Mouse (Mus musculus) T-helper 1 cell (primary cell): ENCODE results near the gene Xylb.

Experiments used
- in situ Hi-C: fragments of 300-600 bp; cut with MboI, MseI; formaldehyde crosslinking; loops from one replicate; pipeline ENCODE4 v1.15.1; 2025; ENCODE audit warnings: high pct_unique_total_duplicates

Gene Xylb

DNA sequence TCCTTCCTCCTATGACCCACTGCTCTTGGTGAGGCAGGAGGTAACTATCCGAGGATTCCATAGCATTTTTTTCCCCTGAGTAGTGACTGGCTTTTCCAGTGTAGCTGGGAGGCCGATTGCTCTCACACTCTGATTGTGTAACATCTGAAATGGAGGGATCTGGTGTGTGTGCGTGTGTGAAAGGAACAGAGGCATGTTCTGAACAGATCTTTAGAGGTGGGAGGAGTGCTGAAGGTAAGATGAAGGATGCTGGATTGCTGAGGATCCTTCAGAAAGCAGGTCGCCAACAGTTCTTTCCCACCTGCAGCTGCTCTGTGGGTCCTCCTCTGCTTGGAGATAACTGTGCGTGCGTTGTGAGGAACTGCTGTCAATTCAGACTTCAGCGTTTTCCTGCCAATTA is 44.2 kb downstream of the Xylb start:
- in situ Hi-C loops = no loop called here

DNA sequence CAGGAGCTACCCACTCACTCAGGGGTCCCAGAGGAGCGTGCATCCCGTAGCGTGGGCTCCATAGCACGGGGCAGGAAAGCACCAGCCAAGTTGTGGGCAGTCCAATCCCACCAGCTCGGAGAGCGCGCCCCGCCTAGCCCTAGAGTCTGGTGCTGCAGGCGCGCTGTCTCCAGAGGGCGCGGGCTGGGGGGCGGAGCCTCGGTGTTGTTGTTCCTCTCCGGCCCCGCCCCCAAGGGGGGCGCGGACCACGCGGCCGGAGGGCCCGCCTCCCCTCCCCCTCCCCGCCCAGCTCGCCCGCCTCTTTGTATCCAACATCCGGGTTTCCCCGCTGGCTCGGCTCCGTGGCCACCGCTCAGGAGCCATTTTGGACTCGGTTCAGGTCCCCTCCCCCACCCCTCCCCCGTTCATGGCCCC is 44.6 kb downstream of the Xylb start, which contains the start of gene Acvr2b:
Acvr2b (plus strand) TSS at position 318 of the 414 bp plus-strand sequence.
- in situ Hi-C loops = no loop called here

DNA sequence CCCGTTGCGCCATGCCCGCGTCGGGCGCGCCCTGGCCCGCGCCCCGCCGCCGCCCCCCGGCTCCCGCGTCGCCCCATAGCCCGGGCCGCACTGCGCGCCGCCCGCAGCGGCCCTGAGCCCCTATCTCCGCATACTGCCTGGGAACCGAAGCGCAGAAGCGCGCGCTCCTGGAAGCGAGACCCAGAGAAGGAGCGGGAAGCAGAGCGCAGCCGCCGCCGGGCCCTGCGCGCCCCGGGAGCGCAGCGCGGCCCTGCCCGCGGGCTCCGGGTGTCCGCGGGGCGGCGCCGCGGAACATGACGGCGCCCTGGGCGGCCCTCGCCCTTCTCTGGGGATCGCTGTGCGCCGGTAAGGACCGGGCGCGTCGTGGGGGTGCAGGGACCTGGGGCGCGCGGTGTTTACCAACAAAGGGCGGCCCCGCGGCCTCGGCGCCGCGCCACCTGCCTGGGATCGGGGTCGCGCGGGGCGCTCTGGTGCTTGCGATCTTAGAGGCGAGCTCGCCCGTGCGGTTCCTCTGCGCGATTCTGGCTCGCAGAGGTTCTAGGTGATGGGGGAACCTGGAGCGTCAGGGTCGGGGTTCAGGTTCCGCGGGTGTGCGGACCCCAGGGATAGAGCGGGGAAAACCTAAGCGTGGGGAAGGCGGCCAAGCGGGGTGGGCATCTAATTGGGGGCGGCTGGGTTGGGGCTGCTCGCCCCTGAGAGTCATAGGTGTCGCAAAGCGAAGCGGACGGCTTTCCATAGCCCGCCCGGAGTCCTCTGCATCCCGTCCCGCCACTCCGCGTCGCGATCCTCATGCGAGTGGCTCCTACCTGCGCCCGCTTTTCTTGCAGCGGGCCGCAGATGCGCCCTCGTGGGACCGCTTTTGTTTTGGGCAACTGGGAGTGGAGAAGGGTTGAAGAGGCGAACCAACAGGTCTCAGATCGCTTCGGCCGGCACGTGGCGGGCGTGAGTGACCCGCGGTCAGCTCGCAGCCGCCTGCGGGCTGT is 45.4 kb downstream of the Xylb start:
- in situ Hi-C loops = no loop called here

DNA sequence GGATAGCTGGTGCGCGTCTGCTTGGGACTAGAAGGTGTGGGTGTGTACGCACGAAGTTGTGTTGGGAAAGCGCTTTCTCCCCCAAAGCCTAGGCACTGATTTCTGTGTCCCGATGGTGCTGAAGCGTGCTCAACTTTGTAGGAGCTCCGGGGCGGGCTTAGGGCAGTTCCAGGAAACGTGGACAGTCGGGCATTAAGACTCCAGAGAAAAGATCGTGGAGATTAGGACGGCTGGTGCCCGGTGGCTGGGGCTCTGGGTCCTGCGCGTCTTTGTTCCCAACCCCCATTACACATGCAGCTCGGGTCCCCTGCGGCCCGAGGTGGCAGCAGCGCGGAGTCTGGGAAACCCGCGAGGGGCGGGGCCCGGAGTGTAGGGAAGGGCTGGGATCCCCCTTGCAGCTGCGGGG is 46.1 kb downstream of the Xylb start:
- in situ Hi-C loops = no loop called here

DNA sequence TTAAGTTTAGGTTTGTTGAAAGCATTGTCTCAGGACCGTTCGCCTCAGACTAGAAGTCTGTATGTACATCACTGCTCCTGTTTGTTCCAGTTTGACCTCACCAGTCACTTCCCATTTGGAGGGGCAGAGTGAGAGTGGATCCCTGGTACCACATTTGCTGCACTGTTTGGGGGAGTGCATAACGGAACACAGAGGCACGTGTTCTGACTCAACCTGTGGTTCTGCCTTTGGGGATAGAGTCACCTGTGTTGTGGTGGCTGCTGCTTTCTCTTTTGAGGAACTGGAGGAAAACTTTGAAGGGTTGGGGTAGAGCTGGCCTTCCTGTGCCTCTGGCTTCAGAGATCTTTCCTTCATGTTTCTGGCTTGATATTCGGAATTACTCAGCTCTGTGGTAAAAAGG is 46.9 kb downstream of the Xylb start:
- in situ Hi-C loops = no loop called here

DNA sequence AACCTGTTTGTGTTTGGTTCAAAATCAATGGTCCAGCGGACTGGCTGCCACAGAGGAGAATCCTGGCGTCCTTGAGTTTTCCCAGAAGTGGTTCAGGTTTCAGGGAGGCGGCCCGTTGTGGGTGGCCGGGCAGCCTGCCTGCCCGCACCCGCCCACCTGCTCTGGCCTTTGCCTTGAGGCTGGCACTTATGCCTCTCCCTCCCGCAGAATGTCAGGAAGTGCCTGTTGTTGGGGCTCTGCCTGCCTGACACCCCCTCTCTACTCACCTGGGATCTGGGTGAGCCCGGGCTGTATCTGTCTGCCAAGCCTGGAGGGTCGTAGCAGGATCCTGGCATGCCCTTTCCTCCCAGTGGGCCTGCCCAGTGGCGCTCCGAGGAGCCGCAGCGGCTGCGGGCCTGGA is 50.7 kb downstream of the Xylb start:
- in situ Hi-C loops = no loop called here

DNA sequence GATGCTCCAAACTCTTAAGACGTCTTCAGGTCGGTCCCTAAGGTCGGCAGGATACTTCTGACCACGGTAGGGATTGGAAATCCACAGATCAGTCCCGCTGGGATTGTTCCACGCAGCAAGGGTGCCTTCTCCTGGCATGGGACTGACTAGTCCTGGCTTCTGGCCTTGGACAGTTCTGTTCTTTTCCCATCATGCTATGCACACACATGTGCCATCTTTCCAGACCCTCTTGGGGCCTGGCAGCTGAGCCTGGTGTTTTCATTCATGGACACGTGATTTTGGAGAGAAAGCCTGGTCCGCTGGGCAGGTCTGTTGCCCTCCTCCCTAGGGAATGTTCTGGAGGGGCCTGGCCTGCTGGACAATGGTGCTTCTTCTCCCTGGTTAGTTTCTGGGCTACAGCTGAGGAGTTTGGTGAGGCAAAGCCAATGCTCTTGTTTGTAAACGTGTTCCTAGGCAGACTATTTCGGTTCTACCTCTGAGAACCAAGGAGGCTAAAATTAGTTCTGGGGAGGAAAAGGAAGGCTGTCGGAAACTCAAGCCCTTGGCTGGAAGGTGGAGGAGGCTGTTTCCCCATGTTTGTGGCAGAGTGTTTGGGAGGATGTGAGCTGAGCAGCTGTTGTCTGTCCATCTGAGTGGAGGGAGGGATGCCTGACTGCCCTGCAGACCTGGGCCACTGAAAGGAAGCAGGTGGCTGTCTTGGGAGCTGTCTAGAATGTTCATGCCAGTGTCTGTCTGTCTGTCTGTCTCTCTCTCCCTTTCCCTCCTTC is 51.9 kb downstream of the Xylb start:
- in situ Hi-C loops = no loop called here

DNA sequence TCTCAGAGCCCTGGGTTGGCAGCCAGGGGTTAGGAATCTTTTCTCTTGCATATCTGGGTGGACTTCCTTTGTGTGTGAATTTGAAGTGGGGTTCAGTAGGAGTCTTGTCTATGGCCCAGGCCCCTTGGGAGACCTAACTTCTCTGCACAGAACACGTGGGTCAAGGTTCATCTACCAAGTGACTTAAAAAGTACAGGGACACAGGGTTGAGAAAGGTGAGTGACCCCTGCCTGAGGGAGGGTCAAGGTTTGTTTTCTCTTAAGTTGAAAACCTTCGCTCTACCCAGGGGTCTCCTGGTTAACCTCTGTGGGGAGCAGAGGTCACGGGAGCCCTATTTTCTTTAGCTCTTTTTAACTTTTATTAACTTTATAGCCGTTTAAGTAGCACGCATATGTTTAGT is 52.7 kb downstream of the Xylb start:
- in situ Hi-C loops = no loop called here

DNA sequence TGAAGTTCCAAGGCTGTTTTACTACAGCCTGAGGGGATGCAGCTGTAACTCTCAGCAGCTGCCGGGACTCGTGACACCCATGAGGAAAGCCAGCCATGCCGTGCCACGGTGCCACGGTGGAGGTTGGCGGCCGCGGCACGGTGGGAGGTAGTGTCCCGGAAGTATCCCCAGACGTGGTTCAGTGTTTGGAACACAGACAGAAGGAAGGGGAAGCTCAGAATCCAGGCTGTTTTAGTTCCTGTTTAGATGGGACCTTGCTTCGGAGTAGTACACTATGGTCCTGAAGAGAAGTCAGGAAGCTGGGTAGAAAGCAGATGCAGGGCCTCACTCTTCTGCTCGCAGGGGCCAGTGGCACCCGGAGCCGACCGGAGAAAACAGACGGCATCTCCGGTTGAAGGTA is 60.8 kb downstream of the Xylb start:
- in situ Hi-C loops = no loop called here

DNA sequence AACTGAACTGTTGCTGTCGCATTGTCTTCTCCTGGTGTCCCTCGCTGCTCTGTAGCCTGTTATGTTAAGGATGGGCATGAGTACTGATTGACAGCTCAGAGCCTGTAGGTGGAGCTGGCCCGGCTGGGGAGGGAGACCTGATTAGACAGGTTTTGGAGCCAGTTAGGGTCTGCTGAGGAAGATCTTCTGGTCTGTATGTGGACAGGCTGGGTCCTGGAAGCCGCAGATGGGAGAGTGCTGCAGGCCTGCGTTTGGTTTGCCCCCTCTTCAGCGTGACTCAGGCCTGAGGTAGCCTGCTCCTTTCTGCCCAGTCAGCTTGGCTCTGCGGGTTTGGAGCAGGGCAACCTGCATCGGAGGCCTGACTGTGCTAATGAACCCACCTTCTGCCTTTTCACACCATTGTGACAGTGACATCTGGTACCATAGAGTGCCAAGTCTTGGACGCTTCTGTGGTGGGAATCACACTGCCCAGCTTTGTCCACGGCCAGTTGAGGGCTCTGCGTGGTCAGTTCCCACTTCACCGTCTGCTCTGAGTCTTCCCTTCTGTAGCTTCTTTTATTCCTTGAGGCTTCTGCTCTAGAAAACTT is 62.8 kb downstream of the Xylb start:
- in situ Hi-C loops = no loop called here

DNA sequence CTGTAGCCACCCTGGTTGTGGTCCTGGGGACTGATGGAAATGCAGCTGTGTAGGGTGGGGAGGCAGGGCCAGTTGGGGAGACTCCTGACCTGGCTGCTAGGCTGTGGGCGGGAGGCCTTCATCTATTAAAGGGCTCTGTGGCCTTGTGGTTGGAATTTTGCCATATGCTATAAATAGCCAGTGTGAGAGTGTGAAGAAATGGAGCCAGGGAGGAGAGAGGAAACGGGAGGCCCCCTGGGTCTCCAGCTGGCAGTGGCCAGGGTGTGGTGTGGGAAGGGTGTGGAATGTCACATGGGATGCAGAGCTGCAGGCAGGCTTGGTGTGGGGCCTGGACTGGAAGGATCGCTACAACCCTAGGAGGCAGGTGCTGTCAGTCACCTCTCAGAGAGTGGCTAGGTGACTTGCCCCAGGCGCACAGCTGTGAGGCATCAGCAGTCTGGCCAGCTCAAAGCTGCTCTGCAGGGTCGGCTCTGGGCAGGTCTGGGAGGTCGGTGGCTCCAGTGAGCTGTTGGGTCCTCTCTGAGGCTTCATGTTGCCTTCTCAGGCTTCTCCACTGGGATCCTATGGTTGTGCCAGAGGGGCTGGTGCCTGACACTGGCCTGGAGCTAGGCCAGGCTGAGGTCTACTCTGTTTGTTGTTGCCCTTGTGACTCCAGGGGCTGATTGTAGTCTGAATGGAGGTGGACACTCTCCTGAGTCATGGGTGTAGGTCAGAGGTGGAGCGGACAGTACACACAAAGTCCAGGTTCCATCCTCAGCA is 68.2 kb downstream of the Xylb start:
- in situ Hi-C loops = no loop called here

DNA sequence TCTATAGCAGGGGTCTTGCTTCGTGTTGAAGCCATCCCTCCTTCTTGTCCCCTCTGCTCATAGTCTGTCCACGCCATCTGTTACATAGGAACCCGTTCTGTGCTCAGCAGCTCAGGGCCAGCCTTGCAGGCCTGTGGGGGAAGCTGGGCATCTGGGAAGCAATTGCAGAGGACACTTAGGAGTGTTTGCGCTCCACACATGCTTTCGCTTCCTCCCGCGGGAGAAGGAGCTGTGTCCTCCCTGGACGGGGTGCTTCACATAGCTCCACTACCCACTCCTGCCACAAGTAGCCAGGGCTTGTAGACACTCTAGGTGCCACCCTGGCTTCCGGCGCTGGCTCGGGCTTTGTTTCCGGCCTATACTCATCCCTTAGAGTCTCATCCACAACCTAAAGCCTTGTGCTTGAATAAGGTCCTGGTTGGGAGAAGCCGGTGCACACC is 68.8 kb downstream of the Xylb start:
- in situ Hi-C loops = no loop called here

DNA sequence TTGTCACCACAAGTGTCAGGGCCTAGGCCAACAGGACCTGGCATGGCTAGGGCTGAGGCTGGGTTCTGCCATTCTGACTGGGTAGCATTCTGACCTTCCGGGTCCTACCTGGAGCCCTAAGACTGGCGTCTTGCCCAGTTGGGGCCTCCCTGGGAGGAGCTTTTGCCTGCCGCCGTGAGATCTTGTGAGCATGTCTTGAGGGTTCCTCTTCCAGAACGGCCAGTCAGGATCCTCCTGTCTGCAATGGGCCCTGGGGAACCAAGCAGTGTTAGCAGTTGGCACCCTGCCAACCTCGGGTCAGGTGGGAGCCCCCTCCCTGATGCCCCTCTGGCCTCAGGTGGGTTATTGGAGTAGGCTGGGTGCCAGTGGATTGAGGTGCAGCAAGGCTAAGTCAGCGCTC is 69.3 kb downstream of the Xylb start:
- in situ Hi-C loops = no loop called here

DNA sequence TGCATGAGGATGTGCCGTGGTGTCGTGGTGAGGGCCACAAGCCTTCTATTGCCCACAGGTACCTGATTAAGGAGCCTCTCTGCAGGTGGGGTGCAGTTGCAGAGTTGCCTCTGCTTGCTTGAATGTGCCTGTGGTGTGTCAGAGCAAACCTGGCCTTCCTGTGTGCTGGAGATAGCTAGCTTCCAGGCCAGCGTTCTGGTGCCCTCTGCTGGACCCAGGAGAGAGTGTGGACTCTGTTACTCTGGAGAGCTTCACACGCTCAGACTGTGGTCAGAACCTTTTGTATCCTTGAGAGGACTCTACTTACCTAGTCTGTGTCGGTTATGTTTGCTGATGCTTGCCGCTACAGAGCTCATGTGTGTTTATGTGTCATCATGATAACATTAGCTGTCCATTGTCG is 73.1 kb downstream of the Xylb start:
- in situ Hi-C loops = no loop called here

DNA sequence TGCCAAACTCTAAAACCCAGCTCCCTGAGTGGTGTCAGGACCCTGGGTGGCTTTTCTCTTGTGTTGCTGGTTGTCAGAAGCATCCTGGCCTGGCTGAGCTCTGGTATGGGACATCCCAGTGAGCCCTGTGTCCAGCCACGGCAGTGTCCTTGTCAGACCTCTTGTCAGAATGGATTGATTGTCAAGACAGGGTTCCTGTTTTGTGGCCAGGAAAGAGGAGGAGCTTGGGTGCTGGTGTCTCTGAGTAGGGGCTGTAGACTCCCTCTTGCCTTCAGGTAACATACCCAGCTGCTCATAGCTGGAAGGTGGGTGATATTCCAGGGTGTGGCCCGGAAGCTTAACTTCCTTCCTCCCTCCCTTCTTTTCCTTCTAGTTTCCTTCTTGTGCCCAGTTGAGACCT is 78.7 kb downstream of the Xylb start:
- in situ Hi-C loops = no loop called here

DNA sequence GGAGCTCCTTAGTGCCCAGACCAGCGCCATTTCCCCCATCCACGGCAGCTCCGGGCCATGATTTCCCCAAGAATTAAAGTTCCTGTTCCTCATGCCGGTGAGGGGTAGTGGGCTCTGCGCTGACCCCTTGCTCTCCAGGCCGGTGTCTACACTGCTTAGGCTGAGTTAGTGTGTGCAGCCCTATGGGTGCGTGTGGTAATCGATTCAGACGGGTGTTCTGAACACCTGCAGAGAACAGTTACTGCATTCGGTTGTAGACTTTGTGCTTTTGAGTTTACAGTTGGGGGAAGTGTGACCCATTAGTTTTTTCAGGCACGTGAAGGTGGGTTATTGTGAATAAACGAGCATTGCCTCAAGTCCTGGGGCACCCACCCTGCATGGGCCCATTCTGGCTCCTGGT is 80.9 kb downstream of the Xylb start:
- in situ Hi-C loops = no loop called here

DNA sequence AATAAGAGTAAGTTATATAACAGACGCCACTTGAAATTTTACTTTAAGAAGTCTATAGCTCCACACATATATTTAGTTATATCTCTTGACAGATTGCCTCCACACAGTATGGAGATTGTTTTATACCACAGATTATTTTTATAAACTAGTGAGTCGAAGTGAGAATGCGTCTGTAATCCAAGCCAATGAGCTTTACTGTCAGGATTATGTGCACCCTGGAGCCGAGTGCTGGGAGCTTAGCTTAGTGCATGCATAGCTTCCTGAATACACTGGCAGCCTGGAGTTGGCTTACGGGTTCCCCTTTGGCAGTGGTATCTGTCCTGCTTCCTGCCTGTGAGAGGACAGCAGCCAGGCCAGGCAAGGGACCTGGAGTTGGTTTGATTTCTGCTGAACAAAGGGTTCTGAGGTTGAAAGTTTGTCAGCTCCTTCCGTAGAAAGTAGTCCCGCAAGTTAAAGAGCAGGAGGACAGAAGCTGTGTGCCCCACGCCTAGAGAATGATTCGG is 81.4 kb downstream of the Xylb start:
- in situ Hi-C loops = no loop called here
